Mouse (Mus musculus) small intestine, adult 10 weeks (tissue): ENCODE data around the gene Inpp5k. TPM values are rescaled to one million over a fixed set of nuclear protein-coding genes. Genes with fewer than 3 reads are reported as not detected.

ENCODE experiments used
- polyA plus RNA-seq: library from polyadenylated mRNA; stranded (reverse); fragments of 350-450 nt; fragmentation: Illumina TruSeq; extraction: RNeasy Lipid Tissue Mini Kit (QIAGEN cat#74804); gene quantifications from one replicate; pipeline ENCODE4 v1.2.3, GENCODE M21; 2014; ENCODE audit warnings: low replicate concordance

Gene Inpp5k
- 26.0 TPM for polyA plus RNA-seq

DNA sequence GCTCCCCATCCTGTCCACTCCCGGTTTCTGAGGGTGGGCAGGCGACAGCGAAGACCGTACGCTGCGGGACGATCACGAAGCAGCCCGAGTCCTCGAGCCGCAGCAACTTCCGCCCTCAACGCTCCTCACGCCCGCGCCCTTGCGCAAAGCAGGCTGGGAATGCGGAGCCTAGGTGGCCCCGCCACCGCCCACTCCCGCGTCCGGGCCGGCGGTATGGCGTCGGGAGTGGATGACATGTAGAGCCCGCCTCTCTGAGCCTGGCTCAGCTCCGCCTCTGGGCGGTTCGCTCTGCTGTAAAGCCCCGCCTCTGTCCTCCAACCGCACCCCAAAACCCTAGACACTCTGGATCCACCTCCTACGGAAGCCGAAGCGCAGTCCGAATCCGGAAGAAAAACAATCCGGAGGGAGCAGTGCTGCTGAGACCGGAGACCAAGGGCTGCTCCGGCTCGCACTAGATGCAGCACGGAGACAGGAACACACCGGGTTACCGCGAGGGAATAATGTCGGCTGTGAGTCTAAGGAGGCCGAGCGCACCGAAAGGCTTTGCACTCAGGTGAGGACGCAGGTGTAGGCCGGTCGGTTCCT is at the start of gene Inpp5k:
Gene Inpp5k, plus strand, starts transcription at position 344 of the 585 bp plus-strand sequence.

DNA sequence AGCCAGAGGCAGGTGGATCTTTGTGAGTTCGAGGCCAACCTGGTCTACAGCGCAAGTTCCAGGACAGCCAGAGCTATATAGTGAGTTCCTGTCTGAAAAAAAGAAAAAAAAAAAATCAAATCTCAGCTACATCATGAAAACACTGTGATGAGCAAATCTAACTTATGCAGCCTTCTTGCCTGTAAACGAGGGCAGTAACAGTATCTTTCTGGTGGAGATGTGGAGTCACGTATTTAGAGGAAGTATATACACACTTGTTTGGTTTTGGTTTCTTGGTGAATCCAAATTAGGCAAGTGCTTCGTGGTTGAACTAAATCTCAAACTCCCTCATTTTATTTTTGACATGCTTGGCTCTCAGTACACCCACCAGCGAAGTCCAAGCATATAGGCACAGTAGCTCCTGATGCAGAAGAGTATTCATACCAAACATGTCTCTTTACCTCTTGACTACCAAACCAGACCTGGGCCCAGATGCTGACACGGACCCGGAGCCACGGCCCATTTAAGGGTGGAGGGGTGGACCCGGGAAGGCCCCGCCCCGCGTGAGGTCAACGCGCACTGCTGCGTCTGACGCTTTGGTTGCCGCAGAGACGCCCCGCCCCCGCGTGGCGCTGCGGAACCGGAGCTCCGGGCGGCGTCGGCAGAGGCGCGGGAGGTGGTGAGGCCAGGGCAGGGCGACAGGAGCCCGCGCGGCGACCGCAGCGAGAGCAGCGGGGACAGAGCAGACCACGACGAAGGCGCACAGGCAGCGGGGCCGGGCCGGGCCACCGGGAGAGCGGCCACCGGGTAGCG is 43.1 kb upstream of the Inpp5k start, which contains the start of gene Pitpna:
Gene Pitpna, plus strand, starts transcription at position 605 of the 792 bp plus-strand sequence.

DNA sequence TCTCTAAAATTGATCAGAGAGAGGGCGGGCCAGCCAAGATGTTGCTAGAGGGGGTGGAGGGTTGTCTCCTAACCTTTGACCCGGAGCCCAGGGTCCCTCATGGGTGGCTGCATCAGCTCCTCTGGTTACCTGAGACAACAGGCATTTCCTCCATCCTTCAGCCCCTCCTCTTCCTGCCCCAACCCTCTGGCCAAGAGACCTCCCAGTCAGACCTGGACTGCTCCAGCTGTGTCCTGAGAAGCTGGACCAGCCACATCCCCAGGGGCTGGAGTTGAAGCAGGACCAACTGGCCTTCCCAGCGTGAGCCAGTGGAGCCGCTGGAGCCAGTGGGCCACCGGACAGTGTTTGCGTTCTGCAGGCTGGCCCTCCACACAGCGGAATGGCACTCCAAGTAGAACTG is 19.5 kb downstream of the Inpp5k start, which contains the start of gene Myo1c:
Gene Myo1c, plus strand, starts transcription at position 194 of the 400 bp plus-strand sequence.

DNA sequence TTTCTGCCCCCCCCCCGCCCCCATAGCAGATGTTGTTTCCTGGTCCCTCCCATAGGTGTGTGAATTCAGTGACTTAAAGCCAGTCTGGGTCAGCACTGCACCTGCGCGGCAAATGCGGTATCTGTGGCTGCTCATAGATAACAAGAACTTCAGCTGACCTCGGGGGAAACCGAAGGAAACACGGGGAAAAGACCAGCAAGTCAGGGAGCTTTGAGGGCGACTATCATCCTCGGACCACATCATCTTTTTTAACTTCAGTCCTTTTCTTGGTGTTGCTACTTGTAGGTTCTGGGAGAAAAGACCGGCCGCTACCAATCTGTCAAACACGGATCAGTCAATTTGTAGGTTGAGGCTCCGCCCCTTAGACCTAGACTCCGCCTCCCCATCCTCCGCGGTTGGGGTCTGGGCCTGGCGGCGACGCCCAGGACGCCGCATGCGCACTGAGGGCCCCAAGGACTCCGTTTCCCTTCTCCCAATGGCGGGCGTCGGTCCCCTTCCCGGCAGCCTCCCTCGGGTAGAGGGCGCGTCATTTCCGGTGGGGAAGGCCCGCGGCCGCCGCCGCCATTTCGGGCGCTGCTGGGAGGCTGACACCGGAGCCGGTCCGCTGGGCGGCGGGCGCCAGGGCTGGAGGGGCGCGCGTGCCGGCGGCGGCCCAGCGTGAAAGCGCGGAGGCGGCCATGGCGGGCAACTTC is 48.1 kb downstream of the Inpp5k start, which contains the start of gene Crk:
Gene Crk, plus strand, starts transcription at position 513 of the 692 bp plus-strand sequence.

Other genes with a start within 250 kb of the Inpp5k start
- gene Serpinf1, start 208.3 kb upstream of the Inpp5k start, polyA plus RNA-seq, result not detected
- 0.19 TPM for gene Serpinf2, start 191.4 kb upstream of the Inpp5k start, polyA plus RNA-seq
- gene Wdr81, start 176.3 kb upstream of the Inpp5k start, polyA plus RNA-seq, result not detected
- gene Tlcd2, start 169.3 kb upstream of the Inpp5k start, polyA plus RNA-seq, result 59.0 TPM
- 15.9 TPM for gene Prpf8, start 144.2 kb upstream of the Inpp5k start, polyA plus RNA-seq
- gene Rilp, start 120.9 kb upstream of the Inpp5k start, polyA plus RNA-seq, result 0.45 TPM
- 0.19 TPM for gene Scarf1, start 117.4 kb upstream of the Inpp5k start, polyA plus RNA-seq
- 29.8 TPM for gene Slc43a2, start 99.3 kb upstream of the Inpp5k start, polyA plus RNA-seq
- 478 TPM for gene Pitpna, start 42.9 kb upstream of the Inpp5k start, polyA plus RNA-seq
- gene Myo1c, start 19.5 kb downstream of the Inpp5k start, polyA plus RNA-seq, result 1.6 TPM
- gene Crk, start 48.3 kb downstream of the Inpp5k start, polyA plus RNA-seq, result 197 TPM
- gene Ywhae, start 101.9 kb downstream of the Inpp5k start, polyA plus RNA-seq, result 1,146 TPM
- gene Doc2b, start 165.1 kb downstream of the Inpp5k start, polyA plus RNA-seq, result 0.22 TPM